Mouse (Mus musculus) brain, embryonic 14.5 days (tissue): ENCODE measurements around the gene Pi16.

Source experiments
- CTCF ChIP-seq: fragments of 200-500 bp; IDR thresholded peaks from 2 replicates; pipeline ENCODE4 v1.5.1; 2012; ENCODE audit warnings: inconsistent platforms, mild to moderate bottlenecking, moderate library complexity, borderline replicate concordance; ENCODE audit not compliant: insufficient read depth, insufficient read length; ENCODE audit errors: extremely low read depth
- POLR2A ChIP-seq: fragments of 200-500 bp; IDR thresholded peaks from 2 replicates; pipeline ENCODE4 v1.6.1; 2012; ENCODE audit warnings: mild to moderate bottlenecking, inconsistent platforms, borderline replicate concordance; ENCODE audit not compliant: poor library complexity, insufficient read depth, insufficient read length, severe bottlenecking; ENCODE audit errors: extremely low read depth

DNA sequence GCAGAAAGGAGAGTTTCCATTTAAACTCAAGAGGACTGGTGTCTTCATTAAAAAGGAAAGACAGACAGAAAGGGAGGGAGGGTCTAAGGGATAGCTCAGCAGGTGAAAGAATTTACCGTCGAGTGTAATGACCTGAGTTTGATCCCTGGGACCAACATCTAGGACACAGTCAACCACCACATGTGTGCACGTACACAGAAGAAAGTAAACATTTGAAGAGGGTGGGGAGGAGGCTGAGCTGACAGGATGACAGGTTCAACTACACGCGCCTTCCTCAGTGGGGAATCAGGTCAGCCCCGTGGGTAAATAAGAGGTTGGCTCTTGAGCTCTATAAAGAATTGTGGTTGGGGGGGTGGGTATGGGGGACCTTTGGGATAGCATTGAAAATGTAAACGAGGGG is 44.3 kb upstream of the Pi16 start:
- no peak for TF ChIP-seq POLR2A
- no peak for TF ChIP-seq CTCF
